Mouse (Mus musculus) heart, postnatal 0 days (tissue): Measurements from ENCODE around the gene Ptpn3.

Source experiments
- CTCF ChIP-seq: IDR thresholded peaks from 2 replicates; pipeline ENCODE4 v1.5.1; 2016; ENCODE audit warnings: antibody characterized with exemption, control low read depth, low read depth
- EP300 ChIP-seq: IDR thresholded peaks from 2 replicates; pipeline ENCODE4 v1.6.1; 2016; ENCODE audit warnings: antibody characterized with exemption, low read depth

- no peak for TF ChIP-seq CTCF
- peak; percentile 93 for TF ChIP-seq EP300
These were observed 65.1 kb downstream of the Ptpn3 start for GRCm38 (mm10) chr4:57236513-57236912.
